Mouse (Mus musculus) intestine, embryonic 14.5 days (tissue): Measurements from ENCODE around the gene Hnf1a. TPM values are rescaled to one million over a fixed set of nuclear protein-coding genes. Genes with fewer than 3 reads are reported as not detected.
"Not testable (repeated sequence)": the region's sequence is repeated elsewhere in the genome, so short reads cannot be mapped to it uniquely, and the experiment has no call there.

ENCODE experiments used
- ATAC-seq: fragments of 200-750 bp; cut with Nextera tagmentation; replicated peaks from 2 replicates; pipeline ENCODE4 v1.8.0; 2017; ENCODE audit warnings: low read depth, moderate number of reproducible peaks, moderate TSS enrichment, moderate library complexity; ENCODE audit not compliant: low FRiP score, low TSS enrichment
- DNase-seq: peaks from one replicate; pipeline ENCODE4 v3.0.0-alpha.2; 2018; ENCODE audit warnings: low spot score
- H3K27ac ChIP-seq: fragments of 300-500 bp; sonication (generic); 2 replicates; pipeline ENCODE4 v1.5.1; 2014; ENCODE audit warnings: low read depth, mild to moderate bottlenecking, control low read depth
- H3K27me3 ChIP-seq: fragments of 300-500 bp; sonication (generic); replicated peaks from 2 replicates; pipeline ENCODE4 v1.6.1; 2014; ENCODE audit warnings: low read length, control low read depth; ENCODE audit not compliant: control insufficient read depth, insufficient read depth
- H3K36me3 ChIP-seq: fragments of 300-500 bp; sonication (generic); 2 replicates; pipeline ENCODE4 v1.6.1; 2014; ENCODE audit warnings: low read length, control low read depth; ENCODE audit not compliant: control insufficient read depth, insufficient read depth
- H3K4me1 ChIP-seq: fragments of 300-500 bp; sonication (generic); replicated peaks from 2 replicates; pipeline ENCODE4 v1.6.1; 2014; ENCODE audit warnings: low read length, control low read depth, mixed read lengths; ENCODE audit not compliant: control insufficient read depth, insufficient read depth
- H3K4me2 ChIP-seq: fragments of 300-500 bp; sonication (generic); 2 replicates; pipeline ENCODE4 v1.6.1; 2014; ENCODE audit warnings: low read length
- H3K4me3 ChIP-seq: fragments of 300-500 bp; sonication (generic); 2 replicates; pipeline ENCODE4 v1.5.1; 2014; ENCODE audit warnings: low read depth, low read length, control low read depth, mixed read lengths
- H3K9ac ChIP-seq: fragments of 300-500 bp; sonication (generic); 2 replicates; pipeline ENCODE4 v1.6.1; 2014; ENCODE audit warnings: mild to moderate bottlenecking, low read length
- H3K9me3 ChIP-seq: fragments of 300-500 bp; sonication (generic); 2 replicates; pipeline ENCODE4 v1.6.1; 2016; ENCODE audit warnings: low read length, control low read depth; ENCODE audit not compliant: control insufficient read depth
- WGBS: fragments of 180-500 bp; shearing (Covaris S2); extraction: QIAGEN DNeasy Blood & Tissue Kit; methylation state at CpG from one replicate; pipeline ENCODE4 v1.1.7; 2014; 5-methylcytosine and 5-hydroxymethylcytosine counted together
- polyA plus RNA-seq: library from polyadenylated mRNA; unstranded; fragments of >200 nt; fragmentation: Nextera tagmentation; extraction: Ambion mirVana; gene quantifications from 2 replicates; pipeline ENCODE4 v1.2.1, GENCODE M21; 2014

Gene Hnf1a
- polyA plus RNA-seq, 1 experiment from 2014 or later: 10.0 TPM

GRCm38 (mm10) chr5:114926153-114926684 is 44.7 kb downstream of the Hnf1a start:
- Histone ChIP-seq H3K27me3 (no peaks in the 10 kb centered on the region), H3K9me3 (peaks cover 3% of the 10 kb centered on the region; the same call in 1 of the 2 replicates), H3K4me1 (peaks cover 8% of the 10 kb centered on the region; the same call in 1 of the 2 replicates), H3K9ac (no peak overlapping the region), H3K36me3 (no peaks in the 10 kb centered on the region), H3K4me3 (no peak overlapping the region), H3K4me2 (no peak overlapping the region), H3K27ac (no peak overlapping the region)
- ATAC-seq (no peak), DNase-seq (no peak)
- WGBS: 75% methylated on average over 1 of the region's 1 CpGs

- Histone ChIP-seq H3K4me3 (peak within 1 kb of the TSS; percentile 35), H3K4me1 (peaks cover 8% of the 10 kb centered on the region; the same call in 1 of the 2 replicates), H3K36me3 (no peaks in the 10 kb centered on the region), H3K9ac (peak within 1 kb of the TSS; percentile 39), H3K4me2 (peak within 1 kb of the TSS; percentile 61), H3K9me3 (peaks cover 3% of the 10 kb centered on the region; the same call in 1 of the 2 replicates), H3K27ac (no peak within 1 kb of the TSS; the same call in 1 of the 2 replicates), H3K27me3 (no peaks in the 10 kb centered on the region)
- ATAC-seq (peak; percentile 58; the same call in 1 of the 2 replicates), DNase-seq (peak; percentile 85)
- 16% methylated on average over 15 of the region's 15 CpGs for WGBS
Observed at GRCm38 (mm10) chr5:114922998-114923473, 47.9 kb downstream of the Hnf1a start, which contains the start of gene Oasl1. TSS of gene Oasl1 (plus strand) at chr5:114923240.

- H3K36me3 ChIP-seq: no peaks in the 10 kb centered on the region
- no peak overlapping the region for H3K27ac ChIP-seq
- no peak overlapping the region for H3K9ac ChIP-seq
Observed at GRCm38 (mm10) chr5:114922366-114922731, 48.5 kb downstream of the Hnf1a start.

GRCm38 (mm10) chr5:114921551-114922365 is 49.1 kb downstream of the Hnf1a start:
- peaks cover 3% of the 10 kb centered on the region; the same call in 1 of the 2 replicates for H3K9me3 ChIP-seq
- peaks cover 8% of the 10 kb centered on the region; the same call in 1 of the 2 replicates for H3K4me1 ChIP-seq
- no peaks in the 10 kb centered on the region for H3K36me3 ChIP-seq
- H3K4me3 ChIP-seq: no peak overlapping the region
- DNase-seq (no peak), ATAC-seq (no peak)
- H3K4me2 ChIP-seq: no peak overlapping the region
- H3K9ac ChIP-seq: no peak overlapping the region
- no peak overlapping the region for H3K27ac ChIP-seq
- WGBS: 73% methylated on average over 19 of the region's 19 CpGs
- no peaks in the 10 kb centered on the region for H3K27me3 ChIP-seq

More at GRCm38 (mm10) chr5:114922366-114922731, 48.5 kb downstream of the Hnf1a start:
- Histone ChIP-seq H3K27me3 (no peaks in the 10 kb centered on the region), H3K4me1 (peaks cover 8% of the 10 kb centered on the region; the same call in 1 of the 2 replicates), H3K4me2 (no peak overlapping the region; the same call in 1 of the 2 replicates), H3K4me3 (no peak overlapping the region), H3K9me3 (peaks cover 3% of the 10 kb centered on the region; the same call in 1 of the 2 replicates)
- ATAC-seq (no peak), DNase-seq (no peak)
- WGBS: 66% methylated on average over 10 of the region's 10 CpGs

- H3K27ac ChIP-seq, ATAC-seq, H3K36me3 ChIP-seq, H3K9me3 ChIP-seq, H3K4me1 ChIP-seq, H3K27me3 ChIP-seq, DNase-seq, H3K9ac ChIP-seq, H3K4me2 ChIP-seq, H3K4me3 ChIP-seq: not testable (repeated sequence)
- 93% methylated on average over 5 of the region's 5 CpGs for WGBS
Observed at GRCm38 (mm10) chr5:114917357-114917756, 53.5 kb downstream of the Hnf1a start.

- Histone ChIP-seq H3K27me3 (no peaks in the 10 kb centered on the region), H3K4me2 (no peak overlapping the region), H3K4me3 (no peak overlapping the region), H3K9ac (no peak overlapping the region), H3K27ac (no peak overlapping the region), H3K36me3 (no peaks in the 10 kb centered on the region), H3K4me1 (no peaks in the 10 kb centered on the region), H3K9me3 (no peaks in the 10 kb centered on the region)
- ATAC-seq: no peak
- DNase-seq: no peak
- 85% methylated on average over 4 of the region's 4 CpGs for WGBS
Observed at GRCm38 (mm10) chr5:114916777-114917176, 54.1 kb downstream of the Hnf1a start.

- Histone ChIP-seq H3K4me1 (no peaks in the 10 kb centered on the region), H3K4me3 (no peak overlapping the region), H3K27ac (no peak overlapping the region), H3K36me3 (no peaks in the 10 kb centered on the region), H3K9ac (no peak overlapping the region), H3K9me3 (no peaks in the 10 kb centered on the region), H3K27me3 (no peaks in the 10 kb centered on the region), H3K4me2 (no peak overlapping the region)
- DNase-seq (no peak), ATAC-seq (no peak)
- WGBS: 76% methylated on average over 5 of the region's 5 CpGs
Observed at GRCm38 (mm10) chr5:114915854-114916253, 55.0 kb downstream of the Hnf1a start.

GRCm38 (mm10) chr5:114914855-114915254 is 56.0 kb downstream of the Hnf1a start:
- WGBS: 59% methylated on average over 8 of the region's 8 CpGs
- Histone ChIP-seq H3K9ac (no peak overlapping the region), H3K27me3 (no peaks in the 10 kb centered on the region), H3K4me1 (no peaks in the 10 kb centered on the region), H3K36me3 (no peaks in the 10 kb centered on the region), H3K27ac (no peak overlapping the region), H3K4me3 (no peak overlapping the region), H3K9me3 (no peaks in the 10 kb centered on the region), H3K4me2 (no peak overlapping the region)
- no peak for ATAC-seq
- no peak for DNase-seq
